Mouse (Mus musculus): ENCODE measurements around the gene Cdc42.

DNA sequence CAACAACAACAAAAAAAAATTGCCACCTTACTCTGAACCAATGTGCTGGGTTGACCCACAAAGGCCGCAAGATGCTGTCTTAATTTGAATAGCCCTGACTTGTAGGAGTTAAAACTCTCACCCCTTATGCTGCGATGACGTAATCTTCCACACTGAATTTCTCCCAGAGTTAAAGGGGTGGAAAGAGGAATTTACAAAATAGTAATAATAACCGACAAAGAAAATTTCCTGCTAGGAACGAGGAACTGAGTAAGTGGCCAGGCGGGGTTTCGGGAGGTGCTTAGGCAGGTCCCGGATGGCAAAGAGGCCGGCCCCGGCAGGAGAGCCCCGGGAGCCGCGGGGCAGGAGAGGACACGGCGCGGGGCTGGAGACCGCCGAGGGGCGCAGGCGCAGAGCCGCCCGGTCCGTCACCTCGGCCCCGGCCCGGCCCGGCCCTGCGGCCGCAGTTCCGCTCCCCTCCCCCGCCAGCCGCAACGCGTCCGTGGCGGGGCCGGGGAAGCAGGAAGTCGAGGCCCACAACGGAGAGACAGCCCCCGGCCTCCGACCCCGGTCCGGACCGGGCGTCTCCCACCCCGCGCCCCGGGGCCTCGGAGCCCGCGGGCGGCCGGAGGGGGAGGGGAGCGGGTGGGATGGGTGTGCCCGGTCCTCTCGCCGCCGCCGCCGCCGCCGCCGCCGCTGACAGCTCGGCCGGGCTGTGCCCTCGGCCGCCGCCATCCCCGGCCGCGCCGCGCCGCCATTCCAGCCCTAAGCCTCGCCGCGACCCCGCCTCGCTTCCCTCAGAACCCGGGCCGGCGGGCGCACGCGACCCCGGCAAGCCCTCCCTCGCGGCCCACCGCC is 628 bp downstream of the Cdc42 start:
- TF ChIP-seq CTCF (IDR thresholded peaks at IDR 0.05; ENCODE audit: control insufficient read depth, insufficient read depth, insufficient replicate concordance, low read depth, low read length) (no peak), POLR2A (IDR thresholded peaks at IDR 0.05; ENCODE audit: control insufficient read depth, low read depth, low read length) (0 out of 2 replicates have a peak, but pooled peaks have one; percentile 28)

All from testis, adult 2 months (tissue).